Mouse (Mus musculus) neural tube, embryonic 10.5 days (tissue): Measurements from ENCODE around the gene Fmo6.

ENCODE experiments used
- DNase-seq: peaks from one replicate; pipeline ENCODE4 v3.0.0-alpha.2; 2017; ENCODE audit warnings: low spot score; ENCODE audit errors: extremely low spot score

The Fmo6 gene

DNA sequence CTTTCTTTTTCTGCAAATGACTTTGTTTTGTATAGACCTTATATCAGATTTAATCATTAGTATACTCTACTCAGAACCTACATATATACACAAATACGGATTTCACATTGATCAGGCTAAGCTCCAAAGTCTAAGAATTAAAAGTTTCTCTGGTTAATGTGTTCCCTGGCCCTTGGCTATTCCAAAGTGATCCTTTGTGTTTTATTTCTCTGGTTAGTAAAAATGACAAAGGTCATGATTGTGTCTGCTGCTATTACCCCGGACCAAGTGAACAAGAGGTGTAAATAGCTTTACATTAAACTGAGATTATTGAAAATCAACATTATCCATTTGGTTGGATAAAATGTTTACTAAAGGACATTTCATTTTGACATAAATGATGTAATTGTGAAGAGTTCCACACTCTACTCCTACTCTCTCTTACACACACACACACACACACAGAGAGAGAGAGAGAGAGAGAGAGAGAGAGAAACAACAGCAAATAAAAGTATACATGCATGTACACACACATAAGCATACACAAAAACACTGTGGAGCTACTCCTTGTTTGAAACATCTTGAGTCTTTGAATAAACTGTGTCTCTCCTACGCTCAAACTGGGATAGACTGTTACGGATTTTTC lies 22.3 kb downstream of the Fmo6 start:
- DNase-seq = no peak

DNA sequence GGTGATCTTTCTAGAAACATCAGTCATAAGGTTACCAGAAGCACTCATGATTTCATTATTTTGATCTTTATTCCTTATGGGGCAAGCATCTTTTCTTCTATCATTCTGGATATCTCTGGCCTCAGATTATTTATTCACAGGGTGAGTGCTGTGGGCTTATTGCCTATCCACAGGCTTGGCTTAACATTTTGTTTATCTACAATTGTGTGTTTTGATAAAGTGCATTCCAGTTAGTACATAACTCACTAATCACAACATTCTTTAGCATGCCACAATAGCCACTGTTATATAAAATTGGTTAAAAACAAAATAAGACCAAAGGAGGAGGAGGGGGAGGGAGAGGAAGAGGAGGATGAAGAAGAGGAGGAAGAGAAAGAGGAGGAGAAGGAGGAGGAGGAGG lies 25.2 kb downstream of the Fmo6 start:
- DNase-seq = no peak

DNA sequence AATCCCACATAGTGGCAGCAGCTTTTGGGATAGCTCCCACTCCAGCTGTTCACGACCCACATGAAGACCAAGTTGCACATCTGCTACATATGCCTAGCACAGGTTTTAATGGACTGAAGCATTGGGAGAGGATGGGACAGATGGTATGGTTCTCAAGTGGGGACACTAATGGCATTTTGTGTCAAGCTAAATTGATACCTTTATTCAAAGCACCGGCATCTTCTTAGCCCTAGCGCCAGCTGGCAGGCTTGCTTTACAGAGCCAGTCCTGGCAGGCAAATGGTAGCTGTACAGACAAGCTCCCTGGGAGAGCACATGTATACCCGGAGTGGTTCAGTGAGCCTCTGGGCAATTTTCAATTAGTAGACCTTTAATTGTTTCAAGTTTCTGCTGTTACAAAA lies 35.4 kb downstream of the Fmo6 start:
- DNase-seq = no peak

DNA sequence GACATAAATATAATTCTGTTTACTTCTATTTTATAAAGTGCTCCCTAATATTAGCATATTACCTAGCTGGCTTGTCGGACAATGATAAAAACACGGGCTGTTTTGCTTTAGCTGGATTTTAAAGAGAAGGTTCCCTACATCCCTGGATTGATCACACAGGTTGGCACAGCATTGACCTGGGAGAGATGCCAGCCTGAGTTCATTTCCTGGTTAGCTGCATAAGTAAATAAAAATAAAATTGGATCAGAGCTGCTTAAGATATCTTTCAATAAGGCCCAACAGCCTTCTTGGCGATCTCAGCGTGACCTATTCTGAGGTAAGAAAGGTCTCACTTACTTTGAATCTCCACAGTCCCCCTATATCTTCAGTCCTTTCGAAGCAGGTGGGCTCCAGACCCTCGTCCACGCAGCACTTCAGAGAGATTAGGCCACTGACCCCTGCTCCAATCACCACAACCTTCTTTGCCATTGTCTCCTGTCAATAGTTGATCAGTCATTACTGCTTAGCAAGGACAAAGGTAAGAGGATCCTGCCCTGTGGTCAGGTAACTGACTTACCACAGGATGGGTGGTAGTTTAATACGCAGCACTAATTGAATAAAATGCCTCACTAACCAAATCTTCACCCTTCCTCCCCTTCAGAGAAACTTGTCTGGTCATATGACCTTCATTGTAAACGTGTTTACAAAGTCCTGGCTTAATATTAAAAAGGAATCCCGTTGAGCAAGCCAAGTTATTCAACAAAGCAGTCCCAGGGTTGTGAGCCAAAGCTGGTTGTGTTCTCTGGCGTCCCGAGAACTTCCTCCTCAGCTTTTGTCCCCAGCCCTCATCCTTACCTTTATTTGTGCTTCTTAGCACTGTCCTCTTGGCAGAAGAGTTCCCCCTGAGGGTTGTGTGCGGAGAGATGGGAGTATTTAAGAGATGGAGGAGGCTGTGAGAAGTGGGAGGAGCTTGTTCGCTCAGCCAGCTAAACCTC lies 39.2 kb downstream of the Fmo6 start, which contains the start of gene Fmo2:
Gene Fmo2 (minus strand): TSS at position 889 of the 974 bp plus-strand sequence.
- DNase-seq = no peak

DNA sequence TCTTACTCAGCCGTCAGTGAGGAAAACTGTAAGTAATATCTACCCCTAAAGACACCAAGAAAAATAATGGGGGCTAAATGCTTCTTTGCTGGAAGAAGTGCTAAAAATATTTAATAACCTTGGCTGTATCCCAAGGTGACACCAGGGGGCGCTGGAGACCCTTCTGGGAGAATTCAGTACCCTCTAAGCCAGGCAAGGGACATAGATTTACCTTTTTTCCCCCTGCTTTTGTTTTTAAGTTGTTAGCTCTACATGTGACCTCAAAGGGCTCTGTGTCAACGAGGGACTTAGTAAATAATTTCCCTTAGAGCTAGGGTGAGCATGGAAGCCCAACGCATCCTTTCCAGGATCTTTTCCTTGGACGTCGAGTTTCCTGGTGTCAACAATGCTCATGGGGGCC lies 41.4 kb downstream of the Fmo6 start:
- DNase-seq = peak; percentile 78

DNA sequence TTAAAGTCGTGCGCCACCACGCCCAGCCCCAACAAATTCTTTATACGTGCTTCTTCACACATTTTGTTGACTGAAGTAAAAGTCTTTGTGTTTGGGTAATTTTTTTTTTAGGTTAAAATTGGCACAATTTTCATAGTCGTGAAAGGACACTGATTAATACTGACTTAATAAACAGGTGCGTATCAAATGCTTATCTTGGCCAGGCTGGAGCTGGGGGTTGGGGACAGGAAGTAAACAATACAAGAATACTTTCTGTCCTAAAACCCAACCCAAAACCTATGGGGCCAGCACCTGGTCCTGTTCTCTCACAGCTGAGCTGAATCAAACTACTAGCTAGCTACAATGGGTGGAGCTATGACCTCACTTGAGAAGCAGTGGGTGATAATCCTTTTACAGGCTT lies 44.3 kb downstream of the Fmo6 start:
- no peak for DNase-seq

DNA sequence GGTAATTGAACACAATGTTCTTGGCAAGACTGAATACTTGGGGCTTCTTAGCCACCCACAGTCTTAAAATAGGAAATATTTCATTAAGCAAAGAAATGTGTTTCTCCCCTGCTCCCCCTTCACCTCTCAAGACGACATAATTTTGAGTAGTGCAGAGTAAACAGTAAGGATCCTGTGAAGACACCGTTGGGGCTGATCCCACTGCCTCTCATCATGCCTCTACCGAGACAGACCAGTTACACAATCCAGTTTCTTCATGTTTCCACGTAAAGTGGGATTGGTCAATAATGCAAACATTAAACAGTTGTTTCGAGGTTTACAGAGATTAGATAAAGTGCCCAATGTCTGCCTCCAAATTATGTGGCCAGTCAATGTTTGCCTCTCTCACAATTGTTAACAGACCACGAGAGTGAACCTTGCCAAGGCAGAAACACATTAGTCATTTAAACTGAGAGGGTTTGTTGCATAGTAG lies 45.3 kb downstream of the Fmo6 start:
- DNase-seq = no peak

DNA sequence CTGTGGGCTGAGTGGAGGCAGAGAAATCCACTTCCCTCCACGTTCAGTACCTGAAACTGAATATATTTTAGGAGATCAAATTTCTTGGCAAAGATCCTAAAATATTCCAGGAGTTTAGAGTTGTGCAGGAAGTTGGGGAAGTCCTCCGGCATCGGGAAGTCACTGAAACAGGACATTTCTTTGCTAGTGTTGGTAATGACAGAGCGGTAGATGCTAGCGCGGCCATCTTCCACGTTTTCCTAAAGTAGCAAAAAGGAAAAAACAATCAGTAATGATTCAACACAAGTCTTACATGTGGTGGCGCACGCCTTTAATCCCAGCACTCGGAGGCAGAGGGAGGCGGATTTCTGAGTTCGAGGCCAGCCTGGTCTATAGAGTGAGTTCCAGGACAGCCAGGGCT lies 48.7 kb downstream of the Fmo6 start:
- DNase-seq = no peak

DNA sequence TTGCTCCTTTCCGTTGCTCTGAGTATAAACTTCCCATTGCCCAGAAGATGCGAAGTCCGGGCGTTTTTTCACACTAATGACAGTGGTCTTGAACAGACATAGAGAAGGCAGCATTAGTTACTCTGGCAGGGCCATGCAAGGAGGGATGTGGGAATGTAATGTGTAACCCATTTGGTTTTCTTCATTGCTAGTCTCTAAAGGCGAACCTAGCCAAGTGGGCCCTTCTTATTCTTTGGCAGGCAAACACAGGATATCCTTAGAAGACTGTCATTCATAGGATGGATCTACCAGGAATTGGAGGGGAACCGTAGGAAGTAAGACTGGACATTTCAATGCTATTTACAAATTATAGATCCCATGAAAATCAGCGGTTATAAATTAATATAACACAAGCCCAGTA lies 49.7 kb downstream of the Fmo6 start:
- DNase-seq = no peak

DNA sequence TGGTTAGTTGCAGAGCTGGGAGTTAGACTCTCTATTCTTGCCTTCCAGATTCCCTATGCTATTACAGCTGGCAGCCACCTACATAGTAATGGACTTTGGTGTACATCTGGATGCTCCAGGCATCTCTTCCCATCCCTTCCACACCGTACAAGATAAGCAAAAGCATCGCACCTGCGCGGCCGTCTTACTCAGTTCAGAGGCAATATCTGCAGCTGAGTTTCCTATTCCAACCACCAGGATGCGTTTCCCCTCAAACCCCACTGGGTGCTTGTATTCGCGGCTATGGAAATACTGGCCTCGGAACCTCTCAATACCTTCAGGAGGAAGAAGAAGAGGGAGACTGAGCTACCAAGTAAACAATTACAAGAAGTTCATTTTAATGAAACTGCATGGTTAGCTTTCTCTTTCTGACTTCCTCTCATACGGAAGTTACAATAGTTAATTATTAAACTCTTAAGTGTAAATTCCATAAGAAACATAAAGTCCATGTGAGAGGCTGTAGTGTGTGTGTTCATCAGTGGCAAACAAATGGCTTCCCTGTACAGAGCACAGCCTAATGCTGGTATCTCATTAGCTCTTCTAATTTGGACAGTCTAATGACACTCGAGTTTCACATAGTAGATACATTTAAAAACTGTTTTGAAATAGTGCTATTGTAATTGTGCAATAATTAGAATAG lies 51.0 kb downstream of the Fmo6 start:
- no peak for DNase-seq

DNA sequence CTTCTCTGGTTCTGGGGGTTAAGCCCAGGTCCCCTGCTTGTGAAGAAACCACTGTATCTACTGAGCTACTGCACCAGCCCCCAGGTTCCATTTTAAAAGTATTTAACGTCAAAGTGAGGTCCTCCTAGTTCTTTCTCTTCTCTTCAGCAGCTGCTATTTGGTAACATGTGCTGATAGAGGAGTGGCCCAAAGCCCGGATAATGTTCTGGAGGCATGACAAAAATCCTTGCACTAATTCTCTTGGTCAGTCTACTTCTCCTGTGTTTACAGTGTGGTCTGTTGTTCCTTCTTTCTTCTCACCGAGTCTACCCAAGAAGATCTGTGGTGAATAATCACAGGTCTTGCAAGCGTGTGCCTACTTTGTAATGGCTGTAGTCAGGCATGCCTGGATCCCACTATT lies 54.6 kb downstream of the Fmo6 start:
- no peak for DNase-seq

DNA sequence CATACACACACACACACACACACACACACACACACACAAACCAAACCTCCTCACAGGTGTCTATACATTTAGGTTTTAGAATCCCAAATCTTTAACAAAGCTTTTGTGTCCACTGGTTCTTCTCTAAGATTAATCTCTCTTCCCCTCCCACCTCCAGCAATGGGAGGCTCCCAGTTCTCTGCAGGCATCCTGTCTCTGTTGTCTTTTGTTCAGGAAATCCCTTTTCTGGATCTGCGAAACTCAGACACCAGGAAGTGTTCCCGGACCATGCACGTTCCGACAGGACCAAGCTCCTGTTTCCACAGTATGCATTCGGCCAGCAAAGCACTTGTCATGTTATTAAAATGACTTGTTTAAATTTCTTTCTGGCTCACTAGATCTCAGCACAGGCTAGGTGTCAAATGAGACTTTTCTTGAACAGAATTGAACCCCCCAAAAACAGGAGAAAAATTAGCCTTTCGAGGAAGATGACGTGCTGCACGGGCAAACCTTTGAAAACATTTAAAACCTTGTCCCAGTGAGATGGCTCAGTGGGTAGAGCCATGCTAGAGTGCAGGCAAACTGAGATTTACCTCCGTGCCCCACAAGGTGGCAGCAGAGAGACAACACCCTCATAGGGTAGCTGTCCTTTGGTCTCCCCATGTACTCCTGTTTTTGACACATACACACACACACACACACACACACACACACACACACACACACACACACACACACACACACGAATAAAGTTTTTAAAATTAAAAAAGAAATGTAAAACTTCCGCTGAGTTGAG lies 57.5 kb downstream of the Fmo6 start:
- peak; percentile 44 for DNase-seq

DNA sequence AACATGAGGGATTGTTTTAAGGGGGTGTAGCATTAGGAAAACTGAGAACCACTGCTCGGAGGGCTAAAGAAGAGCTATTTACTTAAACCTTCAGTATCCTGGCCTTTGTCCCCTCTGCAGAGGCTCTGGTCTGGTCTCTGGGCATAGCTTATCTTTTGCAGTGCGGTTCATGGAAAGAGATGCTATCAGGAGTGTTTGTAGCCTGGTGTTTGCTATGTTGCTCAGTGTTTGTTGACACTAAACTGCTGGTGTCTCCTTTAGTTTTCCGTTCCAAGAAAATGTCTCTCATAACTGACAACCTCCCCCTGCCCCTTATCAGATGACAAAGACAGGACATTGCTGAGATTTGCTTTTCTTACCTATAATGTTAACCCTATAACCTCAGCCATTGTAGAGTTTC lies 62.2 kb downstream of the Fmo6 start:
- DNase-seq = no peak

DNA sequence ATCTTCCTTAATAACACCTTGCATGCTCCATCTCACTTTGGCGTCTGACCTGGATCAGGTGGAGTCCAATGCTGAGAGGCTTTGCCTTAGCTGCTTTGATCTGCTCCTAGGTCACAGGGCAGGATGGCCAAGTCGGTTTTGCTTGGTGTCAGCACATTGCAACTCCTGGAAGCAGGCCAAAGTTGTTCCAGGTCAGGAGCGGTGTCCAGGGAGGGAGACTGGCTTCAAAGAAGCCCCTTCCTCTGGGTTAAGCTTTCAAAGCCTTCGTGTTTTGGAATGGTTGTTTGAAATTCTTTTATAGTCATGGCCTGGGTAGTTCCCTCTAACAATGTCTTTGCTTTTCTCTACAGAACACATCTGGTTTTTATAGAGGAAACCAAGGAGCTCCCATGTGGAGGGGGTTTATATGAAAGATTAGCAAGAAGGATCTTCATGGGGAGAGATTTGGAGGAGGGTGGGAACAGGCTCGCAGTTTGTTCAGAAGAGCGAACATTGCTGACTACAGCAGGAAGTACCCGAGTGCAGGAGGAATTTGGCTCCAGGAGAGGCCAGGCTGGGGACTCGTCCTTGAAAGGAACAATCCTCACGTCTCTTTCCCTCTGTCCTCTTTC lies 65.5 kb downstream of the Fmo6 start:
- peak; percentile 28 for DNase-seq

DNA sequence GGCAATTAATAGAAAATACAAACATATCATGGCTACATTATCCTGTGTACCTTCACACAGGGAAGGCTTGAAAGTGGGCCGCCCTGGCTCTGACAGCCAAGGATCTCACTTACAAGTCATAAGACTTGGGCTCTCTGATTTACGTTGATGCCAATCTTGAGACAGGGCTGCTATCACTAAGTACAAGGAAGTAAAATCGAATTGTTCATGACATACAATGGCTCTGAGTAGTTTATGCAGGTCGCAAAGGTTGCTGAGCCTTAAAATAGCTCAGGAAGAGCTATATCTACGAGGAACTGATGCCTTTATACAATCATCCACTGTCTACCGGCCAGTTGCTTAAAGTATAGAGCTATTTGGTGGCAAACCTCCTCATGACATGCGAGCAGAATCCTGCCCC lies 66.3 kb downstream of the Fmo6 start:
- no peak for DNase-seq

DNA sequence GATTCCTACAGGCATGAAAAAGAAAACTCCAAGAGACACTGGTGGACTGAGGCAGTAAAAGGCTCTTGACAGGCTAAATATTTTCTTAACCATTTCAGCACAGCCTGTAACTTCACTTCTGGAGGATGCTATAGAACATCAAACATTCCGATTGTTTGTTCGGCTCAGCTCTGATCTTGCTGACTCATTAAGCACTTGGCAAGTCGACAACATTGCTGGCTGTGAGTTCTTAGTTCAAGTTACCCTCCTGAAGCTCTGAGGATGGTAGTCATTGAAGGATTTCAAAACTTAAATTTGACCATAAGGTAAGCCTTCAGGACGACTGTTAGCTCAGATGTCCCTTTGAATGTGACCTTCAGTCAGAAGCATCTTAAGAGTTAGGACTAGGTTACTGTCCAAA lies 69.9 kb downstream of the Fmo6 start:
- no peak for DNase-seq
